Mouse (Mus musculus) cerebellum, adult 9-10 months (tissue): Measurements from ENCODE around the gene Bco1.
A peak's percentile ranks its signal among the peaks of the same experiment; 100 is the strongest.

ENCODE experiments used
- DNase-seq: peaks from one replicate; pipeline ENCODE4 v3.0.0; 2022

Gene Bco1

DNA sequence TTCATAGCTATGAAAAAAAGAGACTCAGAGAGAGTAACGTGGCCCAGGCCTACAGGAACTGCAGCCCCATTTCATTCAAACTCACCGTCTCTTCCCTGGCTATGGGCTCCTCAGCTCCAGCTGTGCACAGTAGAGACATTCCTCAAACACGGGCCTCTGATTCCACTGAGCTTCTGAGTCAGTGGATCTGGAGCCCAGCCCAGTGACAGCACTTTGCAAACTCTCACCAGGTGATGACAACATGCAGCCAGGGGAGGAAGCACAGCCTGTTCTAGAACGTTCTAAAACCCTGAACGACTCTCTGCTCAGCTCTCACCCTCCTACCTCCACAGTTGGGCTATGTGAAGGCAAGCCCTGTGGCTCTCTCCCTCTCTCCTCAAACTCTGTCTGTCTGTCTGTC is 1.6 kb upstream of the Bco1 start:
- DNase-seq: no peak

DNA sequence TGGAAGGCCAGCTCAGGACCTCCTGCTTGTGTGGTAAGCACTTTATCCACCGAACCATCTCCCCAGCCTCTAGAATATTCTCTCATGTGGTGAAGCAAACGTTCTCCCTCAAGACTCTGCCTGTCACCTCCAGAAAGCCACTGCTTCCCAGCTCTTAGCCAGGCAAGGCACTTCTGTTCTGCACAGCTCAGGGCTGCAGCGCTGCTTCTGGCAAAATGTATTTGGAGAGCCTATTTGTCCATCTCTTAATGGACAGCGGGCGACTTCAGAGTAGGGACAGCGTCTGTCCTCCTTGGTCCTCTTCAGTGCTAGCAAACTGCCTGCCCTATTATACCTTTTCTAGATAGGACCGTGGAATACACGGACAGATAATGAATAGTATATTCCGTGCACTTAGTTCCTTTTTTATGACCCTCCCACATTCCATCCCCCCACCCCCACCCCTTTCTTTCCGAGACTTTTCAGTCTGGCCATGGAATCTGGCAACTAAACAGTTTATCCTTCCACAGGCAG is 1.5 kb downstream of the Bco1 start:
- DNase-seq: no peak

DNA sequence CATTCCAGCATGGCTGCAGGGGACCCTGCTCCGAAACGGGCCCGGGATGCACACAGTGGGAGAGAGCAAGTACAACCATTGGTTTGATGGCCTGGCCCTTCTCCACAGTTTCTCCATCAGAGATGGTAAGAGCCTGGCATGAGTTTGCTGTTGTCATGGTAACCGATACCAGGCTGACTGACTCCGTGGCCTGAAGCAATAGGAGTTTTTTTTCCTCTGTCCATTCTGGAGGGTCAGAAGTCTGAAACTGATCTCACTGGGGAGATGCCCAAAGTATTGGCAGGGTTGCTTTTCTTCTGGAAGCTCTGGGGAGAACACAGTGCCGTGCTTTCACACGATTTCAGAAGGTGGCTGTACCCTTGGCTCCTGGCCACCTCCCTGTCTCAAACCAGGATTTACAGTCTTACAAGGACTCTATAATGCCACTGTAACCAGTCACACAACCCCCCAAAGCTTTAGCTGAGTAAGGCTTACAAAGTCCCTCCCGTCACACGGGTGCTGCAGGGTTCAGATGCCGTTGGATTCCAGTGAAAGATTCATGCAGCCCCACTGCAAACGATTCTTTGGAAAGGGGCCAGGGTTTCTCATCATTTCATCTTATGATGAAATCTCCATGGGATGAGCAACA is 2.0 kb downstream of the Bco1 start:
- peak; percentile 14 for DNase-seq

DNA sequence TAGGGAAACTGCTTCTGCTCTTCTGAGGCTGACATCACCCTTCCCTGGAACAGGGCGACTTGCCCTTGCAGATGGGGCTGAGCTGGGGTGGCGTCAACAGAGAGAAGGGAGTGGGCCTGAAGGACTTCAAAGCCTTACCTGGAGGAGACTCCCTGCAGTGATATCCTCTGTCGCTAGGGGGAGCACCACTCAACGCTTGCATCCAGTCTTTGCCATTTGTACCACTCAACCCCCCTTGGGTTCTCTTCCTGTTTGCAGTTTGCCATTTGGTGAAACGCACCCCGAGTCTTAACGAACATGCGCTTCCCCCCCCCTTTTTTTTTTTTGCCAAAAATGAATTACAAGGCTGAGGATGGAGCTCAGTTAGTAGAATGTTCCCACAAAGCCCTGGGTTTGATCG is 11.9 kb downstream of the Bco1 start:
- peak; percentile 64 for DNase-seq

DNA sequence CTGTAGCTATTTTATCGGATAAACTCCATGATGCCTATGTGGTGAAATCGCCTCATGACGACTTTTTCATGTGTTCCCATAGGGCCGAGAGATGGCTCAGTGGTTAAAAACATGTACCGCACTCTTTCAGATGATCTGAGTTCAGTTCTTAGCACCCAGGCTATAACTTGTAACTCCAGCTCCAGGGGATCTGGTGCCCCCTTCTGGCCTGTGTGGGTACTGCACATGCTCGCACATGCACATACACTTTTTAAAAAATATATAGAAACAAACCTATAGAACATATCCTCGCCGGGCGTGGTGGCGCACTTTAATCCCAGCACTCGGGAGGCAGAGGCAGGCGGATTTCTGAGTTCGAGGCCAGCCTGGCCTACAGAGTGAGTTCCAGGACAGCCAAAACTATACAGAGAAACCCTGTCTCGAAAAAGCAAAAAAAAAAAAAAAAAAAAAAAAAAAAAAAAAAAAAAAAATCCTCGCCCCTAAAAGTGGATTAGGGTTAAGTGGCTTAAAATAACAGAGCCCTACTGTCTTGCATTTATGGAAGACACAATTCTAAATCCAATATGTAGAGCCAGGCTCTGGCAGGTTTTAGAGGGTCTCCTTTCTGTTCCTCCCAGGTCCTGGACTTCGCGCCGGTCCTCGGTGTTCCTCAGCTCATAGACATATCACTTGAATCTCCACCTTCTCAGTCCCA is 13.5 kb downstream of the Bco1 start:
- DNase-seq: no peak

DNA sequence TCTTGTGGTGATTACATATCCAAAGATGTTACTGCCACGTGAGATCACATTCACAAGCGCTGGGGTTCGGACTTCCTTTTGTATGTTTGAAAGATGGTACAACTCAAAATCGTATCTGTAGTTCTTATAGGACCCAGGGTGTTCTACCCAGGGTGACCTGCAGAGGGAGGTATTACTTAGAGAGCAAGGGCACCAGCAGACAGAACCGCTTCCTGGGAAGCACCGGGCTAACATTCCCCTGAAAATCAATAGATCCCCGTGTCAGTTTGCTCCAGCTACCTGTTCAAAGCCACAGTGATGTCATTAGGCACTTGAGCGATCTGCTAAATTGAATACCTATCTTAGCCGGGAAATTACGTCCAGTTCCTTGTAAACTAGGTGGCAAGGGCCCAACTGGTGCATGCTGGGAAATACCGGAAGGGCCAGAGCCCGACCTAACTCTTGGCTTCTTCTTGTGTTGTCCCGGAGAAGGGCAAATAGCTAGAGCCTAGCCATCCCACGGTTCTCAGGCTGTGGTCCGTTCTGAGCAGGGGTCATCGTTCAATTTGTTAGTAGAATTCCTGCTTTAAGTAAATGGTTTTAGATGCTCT is 14.2 kb downstream of the Bco1 start:
- DNase-seq: peak; percentile 27

DNA sequence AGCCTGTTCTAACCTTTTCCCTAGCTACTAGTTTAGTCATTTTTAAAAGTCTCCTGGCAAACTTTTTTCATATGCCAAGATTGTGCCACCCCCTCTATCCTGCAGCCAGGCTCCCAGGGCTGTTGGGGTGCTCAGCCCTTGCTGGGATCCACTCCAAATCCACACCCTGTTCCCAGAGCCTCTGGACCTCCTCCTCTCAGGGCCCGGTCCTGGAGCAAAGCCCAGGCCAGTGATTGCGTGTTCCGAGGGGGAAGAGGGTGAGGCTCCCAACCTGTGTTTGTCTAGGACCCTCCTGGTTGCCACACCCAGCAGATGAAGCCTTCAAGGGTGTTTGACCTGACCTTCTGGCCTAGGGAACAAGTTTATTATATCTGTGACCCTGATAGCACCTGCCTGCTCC is 16.0 kb downstream of the Bco1 start:
- no peak for DNase-seq

DNA sequence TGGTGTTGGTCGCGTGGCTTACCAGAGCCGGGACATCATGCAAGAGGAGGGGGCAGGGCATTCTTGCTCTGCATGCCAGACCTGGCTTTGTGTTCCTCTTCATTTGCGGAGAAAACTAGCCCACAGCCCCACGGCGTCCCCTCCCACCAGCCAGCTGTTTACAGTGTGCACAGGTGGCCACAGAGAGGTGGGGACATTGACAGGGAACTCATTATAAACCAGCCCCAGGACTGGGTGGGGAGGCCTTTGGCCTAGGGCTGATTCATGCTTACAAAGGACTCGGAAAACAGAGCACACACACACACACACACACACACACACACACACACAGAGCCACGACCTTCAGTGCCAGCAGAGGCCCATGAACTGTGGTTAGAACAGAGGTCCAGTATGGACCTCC is 16.6 kb downstream of the Bco1 start:
- no peak for DNase-seq

DNA sequence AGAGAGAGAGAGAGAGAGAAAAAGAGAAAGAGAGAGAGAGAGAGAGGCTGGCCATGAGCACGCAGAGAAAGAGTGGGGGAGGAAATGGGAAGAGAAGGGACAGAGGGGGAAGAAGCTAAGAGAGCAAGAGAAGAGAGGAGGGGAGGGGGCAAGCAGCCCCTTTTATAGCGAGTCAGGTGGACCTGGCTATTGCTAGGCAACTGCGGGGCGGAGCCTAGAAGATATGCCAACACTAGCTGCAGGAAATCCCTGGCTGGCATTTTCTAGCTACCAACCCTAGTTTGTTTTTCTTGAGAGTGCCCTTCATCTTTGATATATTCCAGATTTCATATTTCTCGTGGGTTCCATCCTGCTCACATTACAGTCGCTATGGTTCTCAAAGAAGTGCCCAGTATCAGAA is 19.4 kb downstream of the Bco1 start:
- DNase-seq: no peak

DNA sequence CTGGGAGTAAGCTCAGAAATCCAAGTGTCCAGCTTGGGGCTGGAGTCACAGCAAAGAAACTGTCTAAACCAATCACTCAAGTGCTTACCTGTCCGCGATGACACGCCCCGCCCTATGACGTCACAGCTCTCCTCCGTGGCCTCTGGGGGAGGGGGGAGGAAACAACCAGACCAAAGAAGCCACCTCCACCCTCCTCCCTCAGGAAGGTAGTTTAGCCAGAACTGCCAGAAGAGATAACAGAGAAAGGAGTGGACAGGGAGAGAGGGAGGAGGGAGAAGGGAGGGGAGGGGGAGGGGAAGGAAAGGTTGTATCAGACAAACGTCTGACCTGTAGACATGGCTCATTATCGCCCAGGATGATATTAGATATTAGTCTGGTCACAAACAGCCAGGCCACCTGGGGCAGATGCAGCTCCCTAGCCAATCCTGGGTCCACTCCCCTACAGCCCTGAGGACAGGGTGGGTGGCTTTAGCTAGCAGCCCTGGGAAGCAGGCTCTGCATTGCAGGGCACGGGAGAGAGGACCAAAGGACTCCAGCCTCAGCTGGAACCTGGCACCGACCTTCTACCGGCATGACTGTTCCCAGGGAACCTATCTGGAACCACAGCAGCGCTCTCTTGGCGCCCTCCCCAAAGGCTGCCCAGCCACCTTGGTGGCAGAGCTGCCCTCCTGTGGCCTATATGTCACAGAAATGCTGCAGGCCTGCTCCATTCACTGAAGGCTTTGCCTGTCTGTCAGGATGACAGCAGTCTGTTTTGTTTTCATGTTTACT is 20.2 kb downstream of the Bco1 start:
- DNase-seq: peak; percentile 44

DNA sequence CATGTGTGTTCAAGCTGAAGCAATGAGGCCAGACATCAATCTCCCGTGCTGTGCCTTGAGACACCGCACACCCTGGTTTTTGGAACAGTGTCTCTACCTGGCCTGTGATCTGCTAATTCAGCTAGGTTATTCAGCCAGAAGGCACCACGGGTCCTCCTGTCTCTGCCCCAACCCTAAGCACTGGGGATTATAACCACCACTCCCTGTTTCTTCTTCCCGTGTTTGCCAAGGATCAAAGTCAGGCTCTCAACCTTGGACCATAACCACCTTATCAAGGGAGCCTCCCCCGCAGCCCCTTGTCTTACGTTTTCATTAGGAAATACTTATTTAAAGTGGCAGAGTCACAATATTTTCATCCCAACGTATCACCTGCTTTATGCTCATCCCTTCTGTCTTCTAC is 20.9 kb downstream of the Bco1 start:
- DNase-seq: no peak

DNA sequence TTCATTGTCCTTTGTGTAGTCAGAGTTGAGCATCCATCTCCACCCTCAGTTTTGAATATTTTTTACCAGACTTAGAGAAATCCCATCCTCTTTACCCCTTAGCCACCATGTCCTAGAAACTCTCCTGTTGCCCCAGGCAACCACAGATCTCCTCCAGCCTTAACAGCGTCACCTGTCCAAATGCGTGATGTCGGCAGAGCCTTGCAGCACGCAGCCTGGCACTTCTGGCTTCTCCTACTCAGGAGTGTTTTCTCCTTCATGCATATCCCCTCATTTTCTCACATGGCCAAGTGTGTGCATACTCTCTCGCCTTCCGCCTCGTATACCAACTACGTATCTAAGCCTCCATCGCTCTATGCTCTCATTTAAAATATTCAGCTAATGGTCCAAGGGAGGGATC is 22.8 kb downstream of the Bco1 start:
- no peak for DNase-seq

DNA sequence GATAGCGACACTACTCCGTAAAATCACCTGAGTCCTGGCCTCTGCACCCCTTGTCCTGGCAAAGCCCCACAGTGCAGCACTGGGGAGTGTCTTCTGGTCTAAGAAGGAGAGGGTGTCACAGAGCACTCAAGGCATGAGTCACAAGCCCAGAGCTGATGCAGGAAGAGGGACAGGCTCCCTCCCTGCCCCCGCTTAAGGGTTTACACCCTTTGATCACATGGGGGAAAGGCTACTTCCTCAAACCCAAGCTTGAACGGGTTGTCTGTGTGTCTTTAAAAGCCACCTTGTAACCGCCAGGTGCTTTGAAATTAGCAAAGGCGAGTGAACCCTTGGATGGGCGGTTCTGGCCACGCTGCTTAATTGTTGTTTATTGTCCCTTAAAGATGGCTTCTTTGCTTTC is 25.6 kb downstream of the Bco1 start:
- no peak for DNase-seq

DNA sequence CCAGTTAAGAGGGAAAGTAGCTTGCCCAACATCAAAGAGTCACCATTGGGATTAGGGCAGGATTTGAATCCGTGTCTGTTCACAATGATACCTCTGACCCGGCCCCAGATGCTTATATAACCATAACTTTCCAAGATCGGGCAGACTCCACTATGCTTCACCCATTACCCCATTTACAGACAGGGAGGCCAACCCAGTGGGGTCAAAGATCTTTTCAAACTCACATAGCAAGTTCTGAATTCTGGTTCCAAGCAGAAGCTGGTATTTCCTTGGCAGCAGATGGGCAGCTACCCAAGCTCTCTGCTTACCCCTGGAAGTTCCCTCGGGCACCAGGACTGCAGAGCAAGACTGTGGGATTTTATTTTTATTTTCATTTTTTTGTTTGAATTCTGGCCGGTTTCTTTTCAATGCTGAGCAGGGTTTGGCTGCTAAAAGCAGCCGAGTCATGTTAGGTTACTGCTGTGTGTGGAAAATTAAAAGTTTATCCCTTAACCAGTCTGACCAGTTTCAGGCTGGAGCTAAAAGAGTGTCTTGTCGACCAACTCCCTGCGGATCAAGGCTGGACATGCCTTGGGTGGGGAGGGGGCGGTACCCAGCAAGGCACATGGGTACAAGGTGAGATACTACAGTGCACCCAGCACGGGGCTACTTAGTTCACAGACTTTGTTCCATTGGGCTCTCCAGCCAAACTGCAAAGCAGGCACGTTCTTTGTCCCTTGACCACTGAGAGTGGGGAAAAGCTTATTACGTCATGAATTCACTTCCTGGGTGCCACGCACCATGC is 28.4 kb downstream of the Bco1 start:
- DNase-seq: no peak

DNA sequence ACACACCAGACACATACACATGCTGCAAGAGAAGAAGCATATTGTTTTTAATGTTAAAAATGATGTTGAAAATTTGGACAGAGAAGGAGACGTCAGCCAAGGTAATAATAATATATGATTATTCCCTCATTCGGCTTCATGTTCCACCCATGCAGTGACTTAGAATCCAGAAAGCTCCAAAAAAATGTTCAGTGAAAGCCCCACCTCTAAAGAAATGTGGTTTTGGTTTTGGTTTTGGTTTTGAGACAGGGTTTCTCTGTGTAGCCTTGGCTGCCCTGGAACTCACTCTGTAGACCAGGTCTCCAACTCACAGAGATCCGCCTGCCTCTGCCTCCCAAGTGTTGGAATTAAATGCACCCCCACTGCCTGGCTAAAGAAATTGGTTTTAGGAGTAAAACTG is 30.2 kb downstream of the Bco1 start:
- no peak for DNase-seq

DNA sequence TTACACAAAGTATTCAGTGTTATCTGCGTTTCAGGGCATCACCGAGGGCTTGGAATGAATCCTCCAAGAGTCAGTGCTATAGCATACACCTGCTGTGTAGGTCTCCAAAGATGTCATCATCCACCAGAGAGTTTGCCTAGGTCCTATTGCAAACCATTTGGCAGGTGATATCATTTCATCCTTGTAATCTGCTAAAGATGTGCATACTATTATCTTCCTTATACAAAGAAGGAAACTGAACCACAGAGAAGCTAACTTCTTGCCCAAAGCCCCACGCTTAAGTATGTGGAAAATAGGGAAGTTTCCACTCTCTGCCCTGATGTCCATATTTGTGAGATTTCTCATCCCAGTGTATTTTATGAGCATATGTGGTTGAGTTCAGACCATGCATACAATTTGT is 30.8 kb downstream of the Bco1 start:
- DNase-seq: no peak

DNA sequence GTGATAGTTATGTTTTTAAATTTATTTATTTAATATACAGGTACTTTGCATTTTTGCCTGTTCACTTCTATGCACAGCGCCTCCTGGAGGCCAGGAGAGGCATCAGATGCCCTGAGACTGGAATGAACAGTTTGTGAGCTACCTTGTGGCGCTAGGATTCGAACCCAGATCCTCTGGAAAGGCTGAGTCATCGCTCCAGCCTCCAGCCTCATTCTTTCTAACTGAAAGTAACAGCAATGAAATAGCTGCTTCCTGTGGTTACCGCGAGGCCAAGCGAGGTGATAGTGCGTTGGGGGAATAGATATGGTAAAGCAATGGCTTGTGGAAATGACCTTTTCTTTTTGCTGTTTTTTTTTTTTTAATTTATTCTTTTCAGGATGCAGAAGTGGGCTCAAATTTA is 31.4 kb downstream of the Bco1 start:
- DNase-seq: no peak

DNA sequence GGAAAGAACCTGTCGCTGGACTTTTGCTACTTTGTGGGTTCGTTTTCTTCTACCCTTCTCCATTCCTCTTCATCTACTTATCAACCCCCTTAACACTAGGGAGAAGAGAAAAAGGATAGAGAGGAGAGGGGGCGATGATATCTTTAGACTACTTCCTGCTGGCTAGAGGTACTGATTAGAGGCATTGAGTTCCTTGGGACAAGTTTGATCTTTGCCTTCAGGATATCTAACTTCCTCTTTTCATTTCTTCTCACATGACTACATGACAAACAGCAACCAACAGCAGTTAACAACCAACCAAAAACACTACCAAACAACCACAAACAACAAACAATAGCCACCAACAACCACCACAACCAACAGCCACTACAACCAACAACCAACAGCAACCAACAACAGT is 38.0 kb downstream of the Bco1 start:
- DNase-seq: no peak

DNA sequence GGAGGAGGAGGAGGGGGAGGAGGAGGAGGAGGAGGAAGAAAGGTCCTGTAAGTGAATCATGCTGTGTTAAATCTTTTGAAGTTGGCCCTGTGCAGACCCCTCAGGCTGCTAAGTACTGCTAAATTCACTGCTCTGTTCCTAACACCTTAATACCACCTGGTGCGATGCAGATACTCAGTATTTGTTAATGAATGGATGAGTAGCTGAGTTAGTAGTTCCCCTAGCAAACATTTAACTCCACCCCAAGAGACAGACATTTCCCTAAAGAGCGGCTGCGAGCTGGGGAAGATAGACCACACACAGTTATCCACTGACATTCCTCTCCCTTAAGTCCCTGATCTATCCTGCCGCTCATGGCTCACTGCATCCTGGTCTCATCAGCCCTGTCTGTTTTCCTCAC is 40.7 kb downstream of the Bco1 start:
- no peak for DNase-seq

DNA sequence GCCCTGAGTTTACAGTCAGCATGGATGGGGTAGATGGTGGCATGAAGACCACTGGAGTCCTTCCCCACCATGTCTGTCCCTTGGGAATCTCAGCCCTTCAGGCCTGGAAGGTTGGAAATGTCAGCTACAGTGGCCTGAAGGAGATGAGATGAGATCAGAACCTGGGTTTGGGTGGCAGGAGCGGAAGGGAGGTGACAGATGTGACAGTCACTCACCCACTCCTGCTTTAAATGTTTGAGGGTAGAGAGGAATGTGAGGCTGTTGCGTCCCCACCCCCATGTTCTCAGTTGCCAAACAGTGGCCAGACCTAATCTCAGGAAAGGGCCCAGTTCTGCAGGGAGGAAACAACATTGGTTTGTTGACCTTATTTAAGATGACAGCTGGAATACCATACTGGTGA is 41.1 kb downstream of the Bco1 start:
- DNase-seq: no peak

DNA sequence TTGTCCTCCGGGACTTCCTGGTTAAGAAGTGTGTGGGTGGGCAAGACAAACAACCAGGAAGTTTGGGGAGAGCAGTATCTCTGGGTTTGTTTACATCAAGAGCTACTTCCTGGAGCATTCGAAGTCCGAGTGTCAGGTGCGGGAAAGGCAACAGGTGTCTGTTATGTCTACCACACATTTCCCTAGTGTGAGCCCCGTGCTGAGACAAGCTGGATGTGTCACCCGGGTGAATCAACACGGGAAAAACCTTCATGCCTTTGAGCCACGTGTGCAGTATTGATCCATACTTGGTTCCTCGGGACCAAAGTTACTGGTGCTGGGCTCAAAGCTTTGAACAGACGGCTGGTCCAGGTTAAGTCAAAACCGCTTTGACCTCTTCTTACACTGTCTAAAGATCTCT is 41.7 kb downstream of the Bco1 start:
- no peak for DNase-seq

DNA sequence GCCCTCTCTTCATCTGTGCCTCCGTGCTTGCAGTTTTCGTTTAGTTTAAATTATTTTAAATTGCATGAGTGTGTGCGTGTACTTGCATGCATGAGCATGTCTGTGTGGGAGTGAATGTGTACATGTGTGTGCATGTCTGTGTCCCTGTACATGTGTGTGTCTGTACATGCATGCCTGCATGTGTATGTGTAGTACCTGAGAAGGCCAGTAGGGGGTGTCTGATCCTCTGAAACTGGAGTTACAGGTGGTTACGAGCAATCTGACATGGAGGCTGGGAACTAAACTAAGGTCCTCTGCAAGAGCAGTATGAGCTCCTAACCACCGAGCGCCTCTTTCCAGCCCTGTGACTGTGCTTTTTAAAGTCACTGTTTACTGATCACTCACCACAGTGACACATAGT is 52.9 kb downstream of the Bco1 start:
- DNase-seq: no peak

DNA sequence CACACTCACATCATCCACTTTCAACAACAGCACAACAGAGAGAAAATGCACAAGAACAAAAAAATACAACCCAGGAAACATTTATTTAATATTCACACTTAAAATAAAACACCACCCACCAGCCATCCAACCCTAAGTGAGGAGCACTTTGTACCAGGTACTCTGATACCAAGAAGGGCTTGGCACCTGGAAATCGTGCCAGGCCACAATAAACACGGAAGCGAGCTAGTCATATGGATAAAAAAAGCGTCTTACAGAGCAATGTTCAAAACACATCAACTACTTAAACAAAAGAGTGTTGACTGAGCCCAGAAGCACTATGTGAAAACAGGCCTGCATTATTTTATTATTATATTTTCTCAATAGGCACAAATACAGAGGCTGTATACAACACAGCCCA is 60.5 kb downstream of the Bco1 start:
- DNase-seq: no peak
